Mouse (Mus musculus) bone marrow, adult 2 months (tissue): ENCODE data around the gene Dpp10.

Experiments
- CTCF ChIP-seq: fragments of 200-500 bp; IDR thresholded peaks from 2 replicates; pipeline ENCODE4 v1.5.1; 2011; ENCODE audit warnings: low read length, control low read depth; ENCODE audit not compliant: control insufficient read depth, insufficient read depth
- POLR2A ChIP-seq: fragments of 200-500 bp; IDR thresholded peaks from 2 replicates; pipeline ENCODE4 v1.6.1; 2011; ENCODE audit warnings: low read depth, mild to moderate bottlenecking, control low read depth, low read length, borderline replicate concordance; ENCODE audit not compliant: control insufficient read depth

- TF ChIP-seq CTCF (no peak), POLR2A (no peak)
These were observed 244.2 kb downstream of the Dpp10 start for GRCm38 (mm10) chr1:123801206-123801605.
